ENCODE assay signal across 25 mouse cellular contexts in the genomic region with DNA sequence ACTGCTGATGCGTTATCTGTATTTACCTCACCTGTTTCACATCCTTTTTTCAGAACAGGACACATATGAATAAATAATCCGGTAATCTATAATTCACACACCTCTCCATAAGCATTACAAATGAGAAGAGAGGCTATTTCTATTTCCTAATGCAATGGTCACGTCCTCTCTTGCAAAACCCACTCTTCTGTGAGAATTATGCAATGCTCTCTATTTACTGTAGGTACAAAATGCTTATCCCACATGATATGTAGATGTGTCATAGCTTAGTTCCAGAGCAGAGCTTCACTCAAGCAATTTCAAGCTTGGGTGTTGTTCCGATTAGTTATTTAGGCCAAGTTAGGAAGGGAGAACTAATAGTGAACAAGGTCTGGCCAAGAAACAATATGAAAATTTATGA. TPM values are rescaled to one million over a fixed set of nuclear protein-coding genes. Genes with fewer than 3 reads are reported as not detected.
DNase-seq lines count a peak whose midpoint lies in the region; ATAC-seq and TF ChIP-seq lines count a peak whose summit lies in the region.
"Had no signal": no experiment of that assay in that cellular context is flagged by ENCODE, and none has a peak within 500 bp of the region (broad histone marks: within the 10 kb centered on the region; RNA-seq: fewer than 3 reads in every experiment).

No protein-coding gene starts in this region.

- TF ChIP-seq EP300 in lung, postnatal 0 days (IDR thresholded peaks at IDR 0.05) = no peak

- H3K36me3 ChIP-seq in lung, postnatal 0 days (ENCODE audit: insufficient read depth, low read length) = no peaks in the 10 kb centered on the region
- no peaks in the 10 kb centered on the region for H3K36me3 ChIP-seq in forebrain, embryonic 12.5 days (replicated peaks)
- H3K36me3 ChIP-seq: embryonic facial prominence, embryonic 10.5 days; embryonic facial prominence, embryonic 12.5 days; G1E had no signal

- no peaks in the 10 kb centered on the region for H3K4me1 ChIP-seq in lung, postnatal 0 days (ENCODE audit: insufficient read depth, low read depth, low read length)
- no peaks in the 10 kb centered on the region for H3K4me1 ChIP-seq in forebrain, embryonic 12.5 days
- H3K4me1 ChIP-seq: embryonic facial prominence, embryonic 10.5 days; embryonic facial prominence, embryonic 12.5 days had no signal

- H3K4me2 ChIP-seq in lung, postnatal 0 days (replicated peaks; ENCODE audit: low read depth, low read length) = no peak overlapping the region
- H3K4me2 ChIP-seq in forebrain, embryonic 12.5 days = no peak overlapping the region
- H3K4me2 ChIP-seq: embryonic facial prominence, embryonic 12.5 days had no signal

- no peak for ATAC-seq in lung, postnatal 0 days
- ATAC-seq in megakaryocyte, adult 5-6 weeks (ENCODE audit: poor library complexity, severe bottlenecking) = peak; percentile 43
- no peak for ATAC-seq in forebrain, embryonic 12.5 days (ENCODE audit: low FRiP score)
- ATAC-seq: activated CD4-positive, CD25-positive, alpha-beta regulatory T cell, adult 4 months; CD4-positive, CD25-positive, alpha-beta regulatory T cell, adult 4 months; forebrain, embryonic 14.5 days; forebrain, embryonic 16.5 days; Patski had no signal

- no peak overlapping the region for H3K27ac ChIP-seq in lung, postnatal 0 days (ENCODE audit: low read length)
- no peak overlapping the region for H3K27ac ChIP-seq in forebrain, embryonic 12.5 days
- H3K27ac ChIP-seq: embryonic facial prominence, embryonic 10.5 days; embryonic facial prominence, embryonic 12.5 days had no signal

- H3K9ac ChIP-seq in lung, postnatal 0 days (replicated peaks; ENCODE audit: low read depth) = no peak overlapping the region
- no peak overlapping the region for H3K9ac ChIP-seq in forebrain, embryonic 12.5 days
- H3K9ac ChIP-seq: embryonic facial prominence, embryonic 12.5 days had no signal

- TF ChIP-seq CTCF in lung, postnatal 0 days (IDR thresholded peaks at IDR 0.05) = no peak

- WGBS in lung, postnatal 0 days = 79% methylated on average over 4 of the region's 4 CpGs
- 89% methylated on average over 4 of the region's 4 CpGs for WGBS in forebrain, embryonic 12.5 days

- DNase-seq in lung, postnatal 0 days (ENCODE audit: low spot score) = peak; percentile 8
- no peak for DNase-seq in lung, postnatal 10 days
- peak; percentile 58 for DNase-seq in NIH3T3 (ENCODE audit: low read depth)
- no peak for DNase-seq in urinary bladder, postnatal 4 days (ENCODE audit: low spot score in 2 of 2)
- DNase-seq in gastrocnemius, postnatal 25 days = no peak
- DNase-seq: adrenal gland, adult 8-10 months; adrenal gland, postnatal 14 days; adrenal gland, postnatal 36 days; B cell, adult 2 months; cerebellum, adult 11-12 months; cerebellum, adult 2 months; cerebellum, adult 9-10 months; cerebellum, postnatal 10 days; cerebellum, postnatal 25 days had no signal

- no peak overlapping the region for H3K4me3 ChIP-seq in lung, postnatal 0 days (ENCODE audit: low read depth, low read length)
- H3K4me3 ChIP-seq in forebrain, embryonic 12.5 days (replicated peaks) = no peak overlapping the region
- H3K4me3 ChIP-seq: embryonic facial prominence, embryonic 10.5 days; embryonic facial prominence, embryonic 12.5 days had no signal

- H3K27me3 ChIP-seq in lung, postnatal 0 days (replicated peaks; ENCODE audit: insufficient read depth, low read length) = no peaks in the 10 kb centered on the region
- H3K27me3 ChIP-seq in forebrain, embryonic 12.5 days = no peaks in the 10 kb centered on the region
- H3K27me3 ChIP-seq: CH12.LX; embryonic facial prominence, embryonic 12.5 days; Patski had no signal

- no peaks in the 10 kb centered on the region for H3K9me3 ChIP-seq in lung, postnatal 0 days (ENCODE audit: low read length)
- H3K9me3 ChIP-seq in forebrain, embryonic 12.5 days = no peaks in the 10 kb centered on the region
- H3K9me3 ChIP-seq: embryonic facial prominence, embryonic 10.5 days; embryonic facial prominence, embryonic 12.5 days; G1E had no signal

RNA-seq across cellular contexts. Expression of gene Crybg1, which starts 14.4 kb away (rescaled TPM):
- polyA plus RNA-seq in lung, postnatal 0 days (2015; fragmentation: Nextera tagmentation; extraction: Ambion mirVana) = 0.69 and 0.82 TPM in 2 replicates
- total RNA-seq in megakaryocyte, adult 5-6 weeks (2015) = 16.8 and 17.6 TPM in 2 replicates
- total RNA-seq in megakaryocyte, adult 5-6 weeks (2017) = 20.8 and 21.5 TPM in 2 replicates
- 0.22 and 0.31 TPM in 2 replicates for polyA plus RNA-seq in forebrain, embryonic 12.5 days (2016; fragmentation: Nextera tagmentation; extraction: Ambion mirVana)
- 1 to 10 TPM; 1.2 to 1.3 TPM for total RNA-seq in gastrocnemius, postnatal 25 days (2021)

Comparison
In these comparisons a context has a peak if more than half of its experiments do, and no peak if none do; other contexts are left out.
1. DNase-seq: peak in lung, postnatal 0 days (single experiment) and NIH3T3 (single experiment); none in lung, postnatal 10 days (single experiment), urinary bladder, postnatal 4 days (0 of 2) and gastrocnemius, postnatal 25 days (single experiment).
2. RNA of gene Crybg1, which starts 14.4 kb away (total RNA-seq): 16.8 to 21.5 TPM in megakaryocyte, adult 5-6 weeks; 1.2 to 1.3 TPM in gastrocnemius, postnatal 25 days; every median in the first group is over 4 times any median in the second.